Mouse (Mus musculus) liver, adult 2 months (tissue): ENCODE results near the gene Cacna1c.

Experiments used
- CTCF ChIP-seq: fragments of 200-500 bp; IDR thresholded peaks from 2 replicates; pipeline ENCODE4 v1.5.1; 2011; ENCODE audit warnings: low read depth, low read length, control low read depth
- POLR2A ChIP-seq: fragments of 200-500 bp; IDR thresholded peaks from 2 replicates; pipeline ENCODE4 v1.6.1; 2011; ENCODE audit warnings: low read length, control low read depth; ENCODE audit not compliant: insufficient read depth; ENCODE audit errors: extremely low read depth

DNA sequence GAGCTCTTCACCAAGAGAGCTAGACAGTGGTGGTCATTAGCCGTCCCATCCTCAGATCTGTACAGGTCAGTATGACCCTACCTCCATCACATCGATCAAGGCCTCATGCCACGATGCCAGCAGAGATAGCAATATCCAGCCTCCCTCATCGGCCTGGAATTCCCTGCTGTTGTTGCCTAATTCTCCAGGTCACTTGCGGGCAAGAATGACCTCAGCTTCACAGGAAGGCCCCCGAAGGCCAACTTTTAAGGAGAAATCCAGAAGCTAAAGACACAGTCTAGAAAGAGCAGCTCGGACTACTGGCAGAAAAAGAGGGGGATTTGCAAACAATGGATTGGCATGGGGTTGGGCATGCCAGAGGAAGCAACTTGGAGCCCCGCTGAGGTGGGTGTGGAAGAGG is 256.6 kb downstream of the Cacna1c start:
- TF ChIP-seq CTCF (no peak), POLR2A (no peak)
